Mouse (Mus musculus) myocyte (in vitro differentiated cells): ENCODE results near the gene 1110032A03Rik.

ENCODE experiments used
- CEBPB ChIP-seq: IDR thresholded peaks from 2 replicates; pipeline ENCODE4 v1.6.1; 2011; ENCODE audit warnings: mild to moderate bottlenecking, moderate library complexity; ENCODE audit not compliant: poor library complexity, insufficient read depth, severe bottlenecking
- E2F4 ChIP-seq: IDR thresholded peaks from one replicate; pipeline ENCODE4 v1.6.1; 2011; ENCODE audit warnings: mild to moderate bottlenecking, control low read depth, moderate library complexity; ENCODE audit not compliant: insufficient read depth
- MAX ChIP-seq: IDR thresholded peaks from one replicate; pipeline ENCODE4 v1.6.1; 2011; ENCODE audit warnings: low read depth, mild to moderate bottlenecking, control low read depth
- MYOG ChIP-seq, 3 experiments: IDR thresholded peaks; one replicate each; pipeline ENCODE4 v1.6.1; 2011; ENCODE audit warnings: control low read depth in 2 of 3, low read depth in 2 of 3, mild to moderate bottlenecking in 2 of 3; ENCODE audit not compliant: insufficient read length in 2 of 3, control insufficient read depth in 1 of 3, insufficient read depth in 1 of 3
- POLR2A ChIP-seq: IDR thresholded peaks from one replicate; pipeline ENCODE4 v1.6.1; 2011; ENCODE audit warnings: low read depth, mild to moderate bottlenecking, control low read depth, moderate library complexity; ENCODE audit not compliant: insufficient read length
- POLR2AphosphoS2 ChIP-seq: IDR thresholded peaks from one replicate; pipeline ENCODE4 v1.6.1; 2011; ENCODE audit warnings: low read depth, control low read depth; ENCODE audit not compliant: insufficient read length
- TCF12 ChIP-seq: IDR thresholded peaks from one replicate; pipeline ENCODE4 v1.6.1; 2011; ENCODE audit warnings: mild to moderate bottlenecking, control low read depth; ENCODE audit not compliant: poor library complexity, insufficient read depth, severe bottlenecking
- TCF3 ChIP-seq: IDR thresholded peaks from one replicate; pipeline ENCODE4 v1.6.1; 2011; ENCODE audit warnings: low read depth, control low read depth; ENCODE audit not compliant: insufficient read length

GRCm38 (mm10) chr9:50727171-50727924 lies 48.0 kb downstream of the 1110032A03Rik start:
- TF ChIP-seq POLR2A (no peak), TCF12 (no peak), MAX (no peak), MYOG (IDR thresholded peaks at IDR 0.05; ENCODE audit: control insufficient read depth in 1 of 3, insufficient read depth in 1 of 3, insufficient read length in 2 of 3, low read depth in 2 of 3) (peak in 1 of 3 experiments; percentile 65), E2F4 (no peak), TCF3 (no peak), CEBPB (no peak), POLR2AphosphoS2 (no peak)
